Mouse (Mus musculus) T-helper 2 cell (primary cell): ENCODE results near the gene 4933424G06Rik.

Source experiments
- in situ Hi-C: fragments of 300-600 bp; cut with MboI, MseI; formaldehyde crosslinking; loops from one replicate; pipeline ENCODE4 v1.15.1; 2025; ENCODE audit warnings: high pct_unique_total_duplicates

4933424G06Rik gene

GRCm38 (mm10) chr1:36709055-36709853 is 695 bp upstream of the 4933424G06Rik start:
- in situ Hi-C loops = no loop called here

GRCm38 (mm10) chr1:36711104-36711503 is 1.2 kb downstream of the 4933424G06Rik start:
- in situ Hi-C loops = no loop called here

- in situ Hi-C loops = no loop called here
Measured at GRCm38 (mm10) chr1:36714311-36714710, 4.4 kb downstream of the 4933424G06Rik start, which contains the start of gene Actr1b. Actr1b (minus strand) TSS chr1:36714422.

GRCm38 (mm10) chr1:36718786-36719185 is 8.8 kb downstream of the 4933424G06Rik start:
- in situ Hi-C loops = no loop called here

- in situ Hi-C loops = no loop called here
Measured at GRCm38 (mm10) chr1:36723146-36724056, 13.5 kb downstream of the 4933424G06Rik start.

GRCm38 (mm10) chr1:36724057-36724431 is 14.1 kb downstream of the 4933424G06Rik start:
- in situ Hi-C loops = no loop called here

- in situ Hi-C loops = no loop called here
Measured at GRCm38 (mm10) chr1:36737300-36737699, 27.4 kb downstream of the 4933424G06Rik start.

GRCm38 (mm10) chr1:36739231-36739630 is 29.3 kb downstream of the 4933424G06Rik start:
- in situ Hi-C loops = no loop called here

- in situ Hi-C loops = loop anchor here (10.0 kb wide), 1 partner anchor 58 kb away; the partner anchor contains the start of gene Fam178b
Measured at GRCm38 (mm10) chr1:36743046-36743445, 33.1 kb downstream of the 4933424G06Rik start.

GRCm38 (mm10) chr1:36744268-36744944 is 34.5 kb downstream of the 4933424G06Rik start:
- in situ Hi-C loops = loop anchor here (10.0 kb wide), 1 partner anchor 60 kb away; the partner anchor contains the start of gene Fam178b

- in situ Hi-C loops = loop anchor here (10.0 kb wide), 1 partner anchor 61 kb away; the partner anchor contains the start of gene Fam178b
Measured at GRCm38 (mm10) chr1:36745661-36746060, 35.7 kb downstream of the 4933424G06Rik start.

- in situ Hi-C loops = loop anchor here (10.0 kb wide), 1 partner anchor 62 kb away; the partner anchor contains the start of gene Fam178b
Measured at GRCm38 (mm10) chr1:36746452-36746851, 36.5 kb downstream of the 4933424G06Rik start.

GRCm38 (mm10) chr1:36753932-36754675 is 44.2 kb downstream of the 4933424G06Rik start:
- in situ Hi-C loops = no loop called here

GRCm38 (mm10) chr1:36758553-36758952 is 48.6 kb downstream of the 4933424G06Rik start:
- in situ Hi-C loops = no loop called here

GRCm38 (mm10) chr1:36759076-36759475 is 49.1 kb downstream of the 4933424G06Rik start:
- in situ Hi-C loops = no loop called here

GRCm38 (mm10) chr1:36760401-36760800 is 50.5 kb downstream of the 4933424G06Rik start:
- in situ Hi-C loops = no loop called here

GRCm38 (mm10) chr1:36761061-36761460 is 51.1 kb downstream of the 4933424G06Rik start:
- in situ Hi-C loops = no loop called here

GRCm38 (mm10) chr1:36761568-36761967 is 51.6 kb downstream of the 4933424G06Rik start, which contains the start of gene Zap70:
Zap70 (plus strand) TSS chr1:36761798.
- in situ Hi-C loops = no loop called here

- in situ Hi-C loops = no loop called here
Measured at GRCm38 (mm10) chr1:36766431-36767205, 56.7 kb downstream of the 4933424G06Rik start.

- in situ Hi-C loops = no loop called here
Measured at GRCm38 (mm10) chr1:36767321-36767720, 57.4 kb downstream of the 4933424G06Rik start.
